In genomic region chr6:67241263-67241662, GRCm38 (mm10) we compare ENCODE assay signal across 25 mouse cellular contexts. TPM values are rescaled to one million over a fixed set of nuclear protein-coding genes. Genes with fewer than 3 reads are reported as not detected.
DNase-seq lines count a peak whose midpoint lies in the region; TF ChIP-seq lines count a peak whose summit lies in the region.
"Had no signal": no experiment of that assay in that cellular context is flagged by ENCODE, and none has a peak within 500 bp of the region (broad histone marks: within the 10 kb centered on the region; RNA-seq: fewer than 3 reads in every experiment).

No protein-coding gene starts in this region.

- DNase-seq in heart, adult 11 months, result peak; percentile 5
- DNase-seq in heart, adult 8-10 months (ENCODE audit: low spot score), result no peak
- peak; percentile 48 for DNase-seq in brain, adult 2 months (ENCODE audit: low read depth, low spot score)
- no peak for DNase-seq in forebrain, embryonic 10.5 days (ENCODE audit: extremely low spot score, low spot score)
- DNase-seq in gastrocnemius, adult 2 months, result no peak
- DNase-seq: adrenal gland, adult 8-10 months; adrenal gland, postnatal 14 days; adrenal gland, postnatal 36 days; cerebellum, adult 11 months; cerebellum, adult 18-20 months; cerebellum, adult 8-10 months; cerebellum, adult 9-11 months; cerebellum, postnatal 14 days; cerebellum, postnatal 36 days; embryo, embryonic 11 days; forebrain, postnatal 0 days had no signal

- TF ChIP-seq EP300 in ES-Bruce4 (IDR thresholded peaks at IDR 0.05; ENCODE audit: insufficient read depth, low read depth, low read length), result no peak

- H3K4me1 ChIP-seq in E14TG2a.4 (replicated peaks; ENCODE audit: low read depth, low read length) (peaks cover 66% of the 10 kb centered on the region), ES-Bruce4 (ENCODE audit: control insufficient read depth, insufficient read depth, low read length) (peaks cover 2% of the 10 kb centered on the region)
- peaks cover 8% of the 10 kb centered on the region for H3K4me1 ChIP-seq in forebrain, embryonic 10.5 days
- H3K4me1 ChIP-seq: embryonic facial prominence, embryonic 13.5 days; embryonic facial prominence, embryonic 15.5 days; forebrain, embryonic 13.5 days; forebrain, embryonic 15.5 days had no signal

- no peaks in the 10 kb centered on the region for H3K9me3 ChIP-seq in E14TG2a.4 (ENCODE audit: low read length)
- no peaks in the 10 kb centered on the region for H3K9me3 ChIP-seq in ES-Bruce4 (replicated peaks; ENCODE audit: control insufficient read depth, insufficient read depth, low read length, poor library complexity, severe bottlenecking)
- no peaks in the 10 kb centered on the region for H3K9me3 ChIP-seq in forebrain, embryonic 10.5 days
- H3K9me3 ChIP-seq: embryonic facial prominence, embryonic 13.5 days; embryonic facial prominence, embryonic 15.5 days; forebrain, embryonic 13.5 days; forebrain, embryonic 15.5 days; G1E had no signal

- intact Hi-C loops in gastrocnemius, adult 2 months (cut with DNase I), result no loop called here

- WGBS in forebrain, embryonic 10.5 days, result 94% methylated on average over 3 of the region's 3 CpGs

- H3K9ac ChIP-seq in ES-Bruce4 (ENCODE audit: low read depth, poor library complexity, severe bottlenecking), result no peak overlapping the region
- H3K9ac ChIP-seq: embryonic facial prominence, embryonic 13.5 days; embryonic facial prominence, embryonic 15.5 days; forebrain, embryonic 13.5 days; forebrain, embryonic 15.5 days; forebrain, postnatal 0 days had no signal

- TF ChIP-seq CTCF in E14TG2a.4 (conservative IDR thresholded peaks at IDR 0.05; ENCODE audit: low read length) (no peak), ES-Bruce4 (IDR thresholded peaks at IDR 0.05; ENCODE audit: low read depth, low read length) (no peak)
- TF ChIP-seq CTCF in gastrocnemius, adult 2 months (IDR thresholded peaks at IDR 0.05), result no peak

- peak overlapping the region; percentile 23; the same call in 1 of the 2 replicates for H3K4me3 ChIP-seq in E14TG2a.4 (replicated peaks; ENCODE audit: low read length)
- no peak overlapping the region for H3K4me3 ChIP-seq in ES-Bruce4 (ENCODE audit: low read depth, low read length)
- H3K4me3 ChIP-seq in forebrain, embryonic 10.5 days, result no peak overlapping the region
- H3K4me3 ChIP-seq in gastrocnemius, adult 2 months, result no peak overlapping the region
- H3K4me3 ChIP-seq: embryonic facial prominence, embryonic 13.5 days; embryonic facial prominence, embryonic 15.5 days; erythroblast, embryonic 14.5 days; forebrain, embryonic 13.5 days; forebrain, embryonic 15.5 days had no signal

- no peak for TF ChIP-seq POLR2A in ES-Bruce4 (IDR thresholded peaks at IDR 0.05; ENCODE audit: insufficient read depth, low read length)

- H3K27ac ChIP-seq in ES-Bruce4 (ENCODE audit: insufficient read depth, low read length), result peak overlapping the region; percentile 63
- no peak overlapping the region for H3K27ac ChIP-seq in forebrain, embryonic 10.5 days
- H3K27ac ChIP-seq in gastrocnemius, adult 2 months, result no peak overlapping the region
- H3K27ac ChIP-seq: embryonic facial prominence, embryonic 13.5 days; embryonic facial prominence, embryonic 15.5 days; forebrain, embryonic 13.5 days; forebrain, embryonic 15.5 days had no signal

- peaks cover 13% of the 10 kb centered on the region for H3K36me3 ChIP-seq in E14TG2a.4 (ENCODE audit: insufficient read depth, low read length)
- H3K36me3 ChIP-seq in ES-Bruce4 (ENCODE audit: control insufficient read depth, insufficient read depth, low read length, poor library complexity, severe bottlenecking), result no peaks in the 10 kb centered on the region
- no peaks in the 10 kb centered on the region for H3K36me3 ChIP-seq in forebrain, embryonic 10.5 days (replicated peaks)
- H3K36me3 ChIP-seq: embryonic facial prominence, embryonic 13.5 days; embryonic facial prominence, embryonic 15.5 days; forebrain, embryonic 15.5 days; G1E had no signal

- H3K27me3 ChIP-seq in E14TG2a.4 (ENCODE audit: insufficient read depth, low read length), result no peaks in the 10 kb centered on the region
- H3K27me3 ChIP-seq in ES-Bruce4 (ENCODE audit: control insufficient read depth, insufficient read depth, low read length, poor library complexity, severe bottlenecking), result no peaks in the 10 kb centered on the region
- H3K27me3 ChIP-seq in forebrain, embryonic 10.5 days (ENCODE audit: poor library complexity, severe bottlenecking), result no peaks in the 10 kb centered on the region
- H3K27me3 ChIP-seq: embryonic facial prominence, embryonic 13.5 days; embryonic facial prominence, embryonic 15.5 days; forebrain, embryonic 13.5 days; forebrain, embryonic 15.5 days; Patski had no signal

RNA-seq across cellular contexts. Expression of gene Serbp1, which starts 3.3 kb away (rescaled TPM):
- 100 to 1,000 TPM; 155 to 268 (median 219) TPM for total RNA-seq in heart, adult 8-10 months (2022)
- 1,899 and 1,955 TPM in 2 replicates for polyA plus RNA-seq in ES-Bruce4 (2011; ENCODE audit: insufficient read depth, insufficient read length, low read depth, missing spikeins)
- polyA plus RNA-seq in forebrain, embryonic 10.5 days (2016; fragmentation: Nextera tagmentation; extraction: Ambion mirVana), result 499 and 557 TPM in 2 replicates
- total RNA-seq in gastrocnemius, adult 2 months (2021), result 100 to 1,000 TPM; 283 to 348 TPM

Comparison
In these comparisons a context has a peak if more than half of its experiments do, and no peak if none do; other contexts are left out.
1. DNase-seq: peak in heart, adult 11 months (single experiment) and brain, adult 2 months (single experiment); none in heart, adult 8-10 months (single experiment), forebrain, embryonic 10.5 days (single experiment) and gastrocnemius, adult 2 months (single experiment).